Mouse (Mus musculus): ENCODE measurements around the gene Capn10. TPM values are rescaled to one million over a fixed set of nuclear protein-coding genes. Genes with fewer than 3 reads are reported as not detected.
A peak's percentile ranks its signal among the peaks of the same experiment; 100 is the strongest.

Capn10 gene
- 10 to 100 TPM; 60.2 to 63.4 TPM for total RNA-seq (2021)

DNA sequence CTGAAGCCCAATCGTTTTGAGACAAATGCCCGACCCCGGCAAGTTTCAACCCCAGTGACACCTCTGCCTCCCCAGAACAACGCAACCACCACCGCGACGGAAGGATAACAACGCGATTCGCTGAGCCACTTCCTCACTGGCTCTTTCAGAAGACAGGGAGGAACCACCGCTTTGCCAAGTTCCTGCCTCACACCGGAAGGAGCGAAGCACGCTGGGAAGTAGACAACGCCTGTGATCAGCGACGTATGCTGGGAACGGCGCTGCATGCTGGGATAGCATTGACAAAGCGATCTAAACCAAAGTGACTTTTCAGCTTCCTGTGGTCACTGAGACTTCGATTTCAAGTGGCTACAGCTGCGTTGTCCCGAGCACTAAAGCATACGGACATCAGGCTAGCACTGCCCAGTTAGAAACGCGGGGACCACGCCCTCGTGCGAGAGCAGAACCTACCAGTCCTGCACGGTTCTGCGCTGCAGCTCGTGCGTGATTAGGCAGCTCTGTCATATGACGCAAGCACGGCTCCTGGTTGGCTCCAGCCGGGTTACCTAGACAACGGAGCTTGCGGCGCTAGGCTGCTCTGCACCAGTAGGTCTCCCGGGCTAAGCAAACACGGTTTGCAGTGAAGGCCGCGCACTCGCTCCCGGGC is at the start of gene Capn10:
TSS of gene Capn10 (plus strand) at position 195 of the 646 bp plus-strand sequence.
- intact Hi-C loops (cut with DNase I) = no loop called here
- DNase-seq = peak; percentile 94

DNA sequence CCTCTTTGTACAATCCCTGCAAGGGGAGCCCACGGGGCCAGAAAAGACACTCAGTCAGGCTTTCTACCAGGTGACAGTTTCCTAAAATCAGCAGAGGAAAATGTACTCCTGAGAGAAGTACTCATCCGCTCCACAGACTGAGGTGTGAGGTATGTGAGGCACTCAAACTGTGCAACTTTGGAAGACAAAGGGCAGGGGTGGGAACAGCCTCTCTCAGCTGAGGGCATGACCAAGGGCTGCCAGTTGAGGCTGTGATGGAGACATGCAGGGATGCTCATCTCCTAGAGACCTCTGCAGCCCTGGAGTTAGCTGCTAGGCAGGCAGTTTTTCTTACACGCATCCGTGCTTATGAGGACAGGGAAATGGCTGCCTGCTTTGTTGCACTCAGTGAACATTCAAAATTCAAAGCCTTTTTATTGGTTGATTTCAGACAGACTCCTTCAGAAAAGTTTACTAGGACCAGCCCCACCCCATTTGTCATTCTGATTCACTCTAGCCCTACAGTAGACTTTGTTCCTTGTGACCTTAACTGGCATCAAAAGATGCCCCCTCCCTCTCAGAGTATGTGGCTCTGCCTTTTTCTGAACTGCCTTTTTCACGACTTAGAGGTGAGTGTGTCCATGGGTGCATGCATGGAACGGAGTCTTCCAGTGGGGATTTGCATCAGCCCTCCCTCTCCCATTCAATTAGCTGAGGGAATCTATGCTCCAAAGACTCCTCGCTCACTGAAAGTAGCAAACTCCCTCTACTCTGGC is 45.1 kb upstream of the Capn10 start:
- DNase-seq = no peak
- intact Hi-C loops (cut with DNase I) = no loop called here

DNA sequence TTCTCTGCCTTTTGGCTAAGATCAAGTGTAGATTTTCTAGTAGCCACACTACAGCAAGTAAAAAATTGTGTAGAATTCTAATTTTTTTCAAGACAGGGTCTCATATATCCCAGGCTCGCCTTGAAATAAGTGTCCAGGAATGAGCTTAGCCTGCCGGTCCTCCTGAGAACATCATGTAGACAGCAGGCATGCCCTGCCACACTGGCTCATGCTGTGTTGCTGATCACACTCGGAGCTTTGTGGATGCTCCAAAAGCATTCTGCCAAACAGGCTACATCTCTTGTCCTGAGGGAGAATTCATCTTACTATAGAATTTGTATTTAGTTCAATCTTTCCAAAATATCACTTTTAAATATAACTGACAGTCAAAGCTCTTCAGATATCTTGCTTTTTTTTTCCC is 41.4 kb upstream of the Capn10 start:
- intact Hi-C loops (cut with DNase I) = loop anchor here (10.0 kb wide), 1 partner anchor 48 kb away; no protein-coding TSS in a partner anchor
- DNase-seq = no peak

DNA sequence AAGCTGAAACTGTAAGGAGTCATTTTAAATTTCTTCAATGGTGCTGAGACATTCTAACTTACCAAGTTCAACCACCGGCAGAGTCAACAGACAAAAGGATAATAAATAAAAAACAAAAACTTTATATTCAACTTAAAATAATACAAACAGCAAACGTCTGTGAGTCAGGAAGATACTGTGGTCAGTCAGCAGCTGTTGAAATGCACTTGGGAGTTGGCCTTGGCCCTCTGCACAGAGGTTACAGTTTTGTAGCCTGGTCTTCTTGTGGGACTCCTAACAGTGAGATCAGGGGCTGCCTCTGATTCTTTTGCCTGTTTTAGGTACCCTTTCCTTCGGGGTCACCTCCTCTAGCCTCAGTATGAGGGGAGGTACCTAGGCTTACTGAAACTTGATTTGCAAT is 40.3 kb upstream of the Capn10 start:
- intact Hi-C loops (cut with DNase I) = loop anchor here (10.0 kb wide), 1 partner anchor 49 kb away; no protein-coding TSS in a partner anchor
- no peak for DNase-seq

DNA sequence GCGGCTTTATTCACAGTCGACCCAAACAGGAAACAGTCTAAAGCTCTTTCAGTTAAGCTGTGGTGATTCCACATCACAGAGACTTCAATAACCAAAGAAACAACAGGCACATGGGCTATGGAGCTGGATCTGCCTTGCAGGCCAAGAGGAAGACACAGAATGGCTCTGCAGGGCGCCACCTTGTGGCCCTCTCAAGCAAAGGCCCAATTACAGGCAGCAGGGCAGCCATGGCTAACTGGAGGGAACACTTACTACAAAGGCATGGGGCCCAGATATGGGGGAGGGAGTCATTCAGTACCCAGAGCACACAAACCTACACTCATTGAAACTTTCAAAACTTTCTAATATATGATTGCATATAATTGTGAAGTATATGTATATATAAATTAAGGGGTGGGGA is 39.1 kb upstream of the Capn10 start:
- intact Hi-C loops (cut with DNase I) = loop anchor here (10.0 kb wide), 1 partner anchor 50 kb away; no protein-coding TSS in a partner anchor
- peak; percentile 87 for DNase-seq

DNA sequence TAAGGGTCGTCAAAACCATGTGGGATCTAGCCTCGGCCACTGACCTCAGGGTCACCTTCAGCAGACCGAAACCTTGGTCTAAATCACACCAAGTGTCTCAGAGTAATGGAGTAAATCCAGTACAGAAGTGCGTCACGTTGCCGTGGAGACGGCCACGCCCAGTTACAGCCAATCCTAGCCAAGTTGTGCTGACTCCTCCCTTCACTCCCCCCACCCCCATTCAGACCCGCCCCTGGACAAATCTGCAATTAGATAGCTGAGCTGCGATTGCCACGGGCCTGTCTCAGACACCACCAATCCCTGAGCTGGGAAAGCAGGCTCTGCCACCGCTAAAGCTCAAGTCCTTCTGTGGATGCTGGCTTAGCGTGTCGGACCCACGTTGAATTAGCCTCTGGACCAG is 31.4 kb upstream of the Capn10 start, which contains the start of gene Ankmy1:
TSS of gene Ankmy1 (minus strand) at position 121 of the 400 bp plus-strand sequence.
- peak; percentile 52 for DNase-seq
- intact Hi-C loops (cut with DNase I) = no loop called here

DNA sequence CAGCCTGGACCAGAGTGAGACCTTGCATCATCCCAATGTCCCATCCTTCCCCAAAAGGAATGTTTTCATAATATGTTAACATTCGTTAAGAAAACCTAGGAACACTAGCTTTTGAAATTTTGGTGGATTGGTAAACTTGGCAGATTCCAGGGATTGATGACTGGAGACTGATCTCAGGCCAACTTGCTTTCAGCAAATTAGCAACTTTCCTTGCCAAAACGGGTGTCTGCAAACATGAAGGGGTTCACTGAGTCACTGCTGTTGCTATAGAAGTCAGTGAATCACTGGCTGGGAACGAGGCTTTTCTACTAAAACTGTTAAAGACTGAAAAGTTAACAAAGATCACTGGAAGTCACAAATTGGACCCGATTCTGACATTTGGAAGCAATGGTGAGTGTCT is 30.5 kb upstream of the Capn10 start:
- intact Hi-C loops (cut with DNase I) = no loop called here
- DNase-seq = no peak

DNA sequence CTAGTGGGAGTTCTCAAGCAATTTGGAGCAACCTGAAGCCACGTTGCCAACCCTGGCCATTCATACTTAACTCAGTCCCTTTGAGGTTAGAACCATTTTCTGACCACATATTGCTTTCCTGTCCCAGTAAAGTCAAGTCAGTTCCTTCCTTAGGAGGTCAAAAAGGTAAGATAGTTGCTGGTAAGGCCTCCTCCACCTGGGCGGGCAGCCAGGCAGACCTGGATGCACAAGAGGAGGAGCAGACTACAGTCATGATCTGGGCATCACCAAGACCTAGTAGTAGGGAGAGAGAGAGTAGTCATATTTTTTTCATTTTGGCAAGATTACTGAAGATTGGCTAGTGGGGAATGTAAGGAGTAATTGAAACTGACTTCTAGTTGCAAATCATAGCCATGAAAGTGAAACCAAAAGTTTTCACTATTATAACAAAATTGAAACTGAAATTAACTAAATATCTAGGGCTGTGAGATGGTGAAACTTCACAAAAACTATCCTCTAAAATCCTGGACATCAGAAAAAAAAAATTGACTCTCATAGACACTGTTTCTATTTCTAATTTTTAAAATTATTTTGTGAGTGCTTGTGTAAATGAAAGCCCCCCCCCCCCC is 28.4 kb upstream of the Capn10 start:
- DNase-seq = no peak
- intact Hi-C loops (cut with DNase I) = no loop called here

DNA sequence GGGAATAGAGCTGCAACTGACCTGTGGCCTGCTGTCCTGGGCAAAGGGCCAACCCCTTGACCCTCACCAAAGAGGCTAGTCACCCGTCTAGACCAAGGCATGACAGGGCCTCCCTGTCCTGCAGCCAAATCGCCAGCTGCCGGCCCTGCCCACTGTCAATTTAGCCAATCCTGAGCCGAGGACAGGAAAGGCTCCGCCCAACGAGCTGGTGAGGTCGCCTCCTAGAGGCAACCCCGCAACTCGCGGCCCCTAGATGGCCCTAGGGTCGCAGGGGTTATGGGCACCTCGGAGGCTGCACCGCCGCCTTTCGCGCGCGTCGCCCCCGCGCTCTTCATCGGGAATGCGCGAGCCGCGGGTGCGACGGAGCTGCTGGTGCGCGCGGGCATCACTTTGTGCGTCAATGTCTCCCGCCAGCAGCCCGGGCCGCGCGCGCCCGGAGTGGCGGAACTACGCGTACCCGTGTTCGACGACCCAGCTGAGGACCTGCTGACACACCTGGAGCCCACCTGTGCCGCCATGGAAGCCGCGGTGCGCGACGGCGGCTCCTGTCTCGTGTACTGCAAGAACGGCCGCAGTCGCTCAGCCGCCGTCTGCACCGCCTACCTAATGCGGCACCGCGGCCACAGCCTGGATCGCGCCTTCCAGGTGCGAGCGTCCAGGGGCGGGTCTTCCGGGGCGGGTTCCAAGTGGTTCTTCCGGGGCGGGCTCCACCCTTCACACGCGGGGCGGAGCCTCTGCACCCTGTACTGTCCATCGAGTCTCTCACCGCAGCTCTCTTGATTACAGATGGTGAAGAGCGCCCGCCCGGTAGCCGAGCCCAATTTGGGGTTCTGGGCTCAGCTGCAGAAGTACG is 27.2 kb upstream of the Capn10 start, which contains the start of gene Dusp28:
TSS of gene Dusp28 (plus strand) at position 203 of the 853 bp plus-strand sequence.
- peak; percentile 90 for DNase-seq
- intact Hi-C loops (cut with DNase I) = no loop called here

DNA sequence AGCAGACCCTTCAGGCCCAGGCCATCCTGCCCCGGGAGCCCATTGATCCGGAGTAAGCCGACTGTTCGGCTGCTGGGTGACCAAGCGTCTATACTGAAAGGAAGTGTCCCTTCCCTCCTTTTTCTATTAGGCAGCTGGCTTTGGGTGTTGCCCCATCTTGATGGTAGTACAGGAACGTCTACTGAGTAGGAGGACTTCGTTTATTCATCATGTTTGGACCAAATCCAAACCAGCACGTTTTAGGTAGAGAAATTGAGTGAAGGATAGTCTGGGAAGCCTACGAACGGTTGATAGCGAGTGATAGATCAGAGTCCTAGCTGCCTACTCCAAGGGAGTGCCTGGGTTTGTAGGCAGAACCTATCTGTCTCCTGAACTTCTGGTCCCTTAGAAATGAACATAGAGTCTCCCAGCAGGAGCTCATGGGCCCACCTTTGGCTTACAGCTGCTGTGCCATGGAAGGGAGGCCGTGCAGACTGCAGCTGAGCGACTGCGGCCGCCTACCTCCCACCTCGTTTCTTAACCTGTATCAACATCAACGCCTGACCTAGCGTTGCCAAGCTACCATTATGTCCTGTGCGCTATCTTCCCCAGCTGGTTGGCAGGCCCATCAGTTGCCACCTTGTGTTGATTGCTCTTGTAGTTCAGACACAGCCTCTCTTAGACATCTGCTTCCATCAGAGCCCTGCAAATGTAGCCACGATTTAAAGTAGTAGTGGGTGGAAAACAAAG is 26.4 kb upstream of the Capn10 start:
- intact Hi-C loops (cut with DNase I) = no loop called here
- no peak for DNase-seq

DNA sequence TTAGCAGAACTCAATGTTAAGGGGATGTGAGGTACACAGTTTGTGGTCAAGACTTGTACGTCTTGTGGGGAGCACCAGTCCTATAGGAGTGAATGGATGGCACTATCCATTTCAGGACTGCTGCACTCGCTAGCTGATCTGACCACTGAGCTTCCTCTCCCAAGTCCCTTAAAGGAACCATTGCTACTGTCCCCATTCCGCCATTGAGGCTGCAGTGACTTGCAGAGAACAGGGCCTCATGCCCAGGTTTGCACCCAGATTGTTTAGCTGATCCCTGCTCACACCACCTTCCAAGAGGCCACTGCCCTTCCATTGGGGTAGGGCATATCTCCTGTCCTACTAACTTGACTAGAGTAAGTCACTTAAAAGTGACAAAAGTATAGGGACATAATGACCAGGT is 25.5 kb upstream of the Capn10 start:
- intact Hi-C loops (cut with DNase I) = no loop called here

DNA sequence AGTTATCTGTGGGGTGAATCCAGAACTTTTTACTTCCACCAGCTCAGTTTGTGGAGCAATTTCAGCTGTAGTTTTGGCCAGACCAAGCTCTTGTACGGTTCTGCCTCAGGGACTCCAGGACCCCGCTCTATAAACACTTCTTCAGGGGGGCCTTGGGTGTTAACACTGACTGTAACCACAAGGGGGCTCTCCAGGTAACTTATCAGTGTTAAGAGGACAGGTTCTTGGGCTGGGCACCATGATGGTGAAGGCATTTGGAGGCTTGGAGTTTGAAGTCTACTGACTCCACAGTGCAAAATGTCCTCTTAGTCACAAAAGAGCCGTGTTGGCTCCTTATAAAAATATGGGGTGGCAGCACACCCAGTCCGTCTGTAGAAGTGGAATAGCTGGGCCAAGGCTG is 25.1 kb upstream of the Capn10 start:
- intact Hi-C loops (cut with DNase I) = no loop called here
- DNase-seq = no peak

More for the DNA sequence above, 25.5 kb upstream of the Capn10 start:
- no peak for DNase-seq

DNA sequence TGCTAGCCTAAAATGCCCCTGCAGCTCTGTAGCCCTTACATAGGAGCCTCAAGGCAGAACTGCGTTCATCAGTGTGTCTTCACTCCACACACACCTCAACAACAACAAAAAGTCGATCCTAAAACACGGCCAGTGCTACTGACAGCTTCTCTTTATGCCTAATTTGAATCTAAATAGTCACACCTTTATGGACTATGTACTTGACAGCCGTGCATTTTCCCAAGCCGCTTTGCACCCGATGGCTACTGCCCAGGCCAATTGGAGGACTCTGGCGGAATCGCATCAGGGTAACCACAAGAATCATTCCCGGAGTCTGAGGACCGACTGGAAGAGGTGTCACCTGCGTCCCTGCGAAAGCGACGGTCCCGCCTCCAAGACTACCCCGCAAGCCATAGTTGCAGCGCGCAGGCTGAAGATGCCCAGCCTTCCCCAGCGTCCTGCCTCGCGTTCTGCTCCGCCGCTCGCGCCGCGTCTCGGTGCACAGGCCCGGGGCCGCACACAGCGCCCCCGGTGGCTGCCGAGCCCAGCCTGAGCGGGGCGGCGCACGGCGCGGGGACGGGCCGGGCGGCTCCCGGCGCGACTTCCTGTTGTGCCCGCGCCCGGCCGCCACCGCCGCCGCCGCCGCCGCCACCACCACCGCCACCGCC is 23.8 kb upstream of the Capn10 start, which contains the start of gene Rnpepl1:
TSS of gene Rnpepl1 (plus strand) at position 545 of the 647 bp plus-strand sequence.
- intact Hi-C loops (cut with DNase I) = no loop called here
- peak; percentile 72 for DNase-seq

DNA sequence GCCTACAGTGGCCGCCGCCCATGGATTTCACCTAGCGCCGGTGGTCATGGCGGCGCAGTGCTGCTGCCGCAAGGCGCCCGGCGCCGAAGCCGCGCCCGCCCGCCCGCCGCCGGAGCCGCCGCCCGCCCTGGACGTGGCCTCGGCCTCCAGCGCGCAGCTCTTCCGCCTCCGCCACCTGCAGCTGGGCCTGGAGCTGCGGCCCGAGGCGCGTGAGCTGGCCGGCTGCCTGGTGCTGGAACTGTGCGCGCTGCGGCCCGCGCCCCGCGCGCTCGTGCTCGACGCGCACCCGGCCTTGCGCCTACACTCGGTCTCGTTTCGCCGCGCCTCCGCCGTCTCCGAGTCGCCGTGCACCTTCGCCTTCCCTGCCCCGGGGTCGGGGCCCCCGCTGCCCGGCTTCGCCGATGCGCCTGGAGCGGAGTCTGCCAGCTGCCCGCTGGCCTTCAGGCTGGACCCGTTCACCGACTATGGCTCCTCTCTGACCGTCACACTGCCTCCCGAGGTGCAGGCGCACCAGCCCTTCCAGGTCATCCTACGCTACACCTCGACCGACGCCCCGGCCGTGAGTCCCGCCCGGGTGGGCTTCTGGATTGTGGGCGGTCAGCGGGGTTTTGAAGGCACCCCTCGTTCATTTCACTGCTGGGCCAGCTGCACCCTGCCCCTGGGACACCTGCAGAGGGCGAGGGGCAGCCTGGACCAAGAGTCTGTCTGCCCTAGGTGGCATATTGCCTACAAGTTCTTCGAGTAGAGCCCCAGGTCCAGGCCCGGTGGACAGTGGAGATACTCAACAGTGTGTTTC is 23.1 kb upstream of the Capn10 start:
- DNase-seq = peak; percentile 66
- intact Hi-C loops (cut with DNase I) = no loop called here

DNA sequence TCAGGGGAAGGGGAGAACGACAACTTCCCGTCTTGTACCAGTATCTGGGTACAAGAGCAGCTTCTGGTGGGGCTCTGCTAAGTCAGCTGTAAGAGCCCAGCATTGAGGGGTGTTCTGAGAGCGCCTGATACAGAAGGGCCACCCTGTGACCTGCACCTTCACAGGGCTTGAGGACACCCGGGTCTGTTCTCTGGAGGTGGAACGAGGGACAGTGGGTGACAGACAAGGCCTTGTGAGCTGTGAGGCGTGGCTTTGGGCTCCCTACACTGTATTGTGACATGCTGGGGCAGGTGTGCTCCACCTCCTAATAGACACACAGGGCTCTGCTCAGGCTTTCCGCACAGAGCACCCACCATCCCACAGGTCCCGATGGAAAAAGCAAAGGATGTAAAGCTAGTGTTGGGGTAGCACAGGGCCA is 22.4 kb upstream of the Capn10 start:
- DNase-seq = no peak
- intact Hi-C loops (cut with DNase I) = no loop called here

DNA sequence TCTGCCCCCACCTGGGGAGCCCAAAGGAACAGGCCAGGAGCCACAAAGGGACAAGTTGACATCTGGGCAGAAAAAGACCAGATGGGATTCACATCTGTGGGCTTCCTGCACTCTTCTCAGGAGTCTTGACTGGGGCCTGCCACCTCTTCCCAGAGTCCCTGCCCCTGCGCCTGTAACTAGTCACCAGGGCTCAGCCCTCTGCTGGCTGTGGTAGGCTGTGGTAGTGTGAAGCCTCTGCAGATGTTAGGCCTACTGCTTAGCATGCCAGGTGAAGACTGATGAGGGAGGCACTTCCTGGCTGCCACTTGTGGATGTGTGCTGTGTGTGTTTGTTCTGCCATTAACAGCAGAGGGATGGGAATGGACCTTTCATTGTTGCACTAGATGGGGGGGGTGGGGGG is 21.9 kb upstream of the Capn10 start:
- intact Hi-C loops (cut with DNase I) = no loop called here
- no peak for DNase-seq

DNA sequence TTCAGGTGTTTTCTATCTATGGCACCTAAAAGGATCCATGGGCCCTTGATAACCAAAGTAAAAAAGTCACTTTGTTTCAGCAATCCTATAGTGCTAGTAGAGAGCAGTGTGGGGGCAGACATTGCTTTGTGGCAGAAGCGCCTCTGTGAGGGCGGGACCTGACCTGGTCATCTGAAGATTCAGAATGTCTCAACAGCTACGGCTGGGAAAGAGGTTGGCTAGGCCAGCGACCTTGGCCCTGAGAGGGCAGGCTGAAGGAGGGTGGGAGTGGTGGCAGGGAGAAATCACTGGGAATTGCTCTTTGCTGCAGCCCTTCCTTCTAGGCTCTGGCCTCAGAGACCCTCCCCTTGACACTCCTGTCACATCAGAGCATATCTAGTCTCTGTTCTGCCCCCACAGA is 19.9 kb upstream of the Capn10 start:
- intact Hi-C loops (cut with DNase I) = no loop called here
- DNase-seq = no peak

DNA sequence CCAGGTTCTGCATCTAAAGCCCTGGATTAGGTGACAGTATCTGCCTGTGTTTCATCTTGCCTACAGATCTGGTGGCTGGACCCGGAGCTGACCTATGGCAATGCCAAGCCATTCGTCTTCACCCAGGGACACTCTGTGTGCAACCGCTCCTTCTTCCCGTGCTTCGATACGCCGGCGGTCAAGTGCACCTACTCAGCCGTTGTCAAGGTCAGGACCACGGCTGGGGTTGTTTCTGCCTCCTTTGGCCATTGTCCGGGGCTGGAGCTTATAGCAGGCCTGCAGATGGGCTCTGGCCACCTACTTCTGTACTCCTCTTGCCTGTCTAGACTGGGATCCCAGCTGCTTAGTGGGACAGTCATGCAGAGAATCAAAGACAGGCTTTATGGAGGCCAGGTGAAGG is 19.2 kb upstream of the Capn10 start:
- intact Hi-C loops (cut with DNase I) = no loop called here
- DNase-seq = no peak

DNA sequence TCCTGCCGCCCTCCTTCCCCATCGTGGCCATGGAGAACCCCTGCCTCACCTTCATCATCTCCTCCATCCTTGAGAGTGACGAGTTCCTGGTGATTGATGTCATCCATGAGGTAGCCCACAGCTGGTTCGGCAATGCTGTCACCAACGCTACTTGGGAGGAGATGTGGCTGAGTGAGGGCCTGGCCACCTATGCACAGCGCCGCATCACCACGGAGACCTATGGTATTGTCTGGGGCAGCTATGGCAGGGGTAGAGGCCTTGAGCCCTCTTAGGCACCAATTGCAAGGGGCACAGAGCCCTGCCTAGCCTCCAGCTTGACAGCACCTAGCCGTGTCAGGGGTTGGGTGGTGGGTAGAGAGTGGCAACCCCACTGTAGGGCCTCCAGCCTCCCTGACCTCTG is 17.5 kb upstream of the Capn10 start:
- intact Hi-C loops (cut with DNase I) = no loop called here
- DNase-seq = no peak

Measured in left cerebral cortex, postnatal 4 days (tissue).